Mouse (Mus musculus) c-Kit-positive CD71-positive TER-119-negative erythroid progenitor cells, embryonic 14.5 days (primary cell): ENCODE results near the gene Prkn.

Source experiments
- DNase-seq: peaks from one replicate; pipeline ENCODE4 v3.0.0-alpha.2; 2013; ENCODE audit warnings: low read depth

The Prkn gene

DNA sequence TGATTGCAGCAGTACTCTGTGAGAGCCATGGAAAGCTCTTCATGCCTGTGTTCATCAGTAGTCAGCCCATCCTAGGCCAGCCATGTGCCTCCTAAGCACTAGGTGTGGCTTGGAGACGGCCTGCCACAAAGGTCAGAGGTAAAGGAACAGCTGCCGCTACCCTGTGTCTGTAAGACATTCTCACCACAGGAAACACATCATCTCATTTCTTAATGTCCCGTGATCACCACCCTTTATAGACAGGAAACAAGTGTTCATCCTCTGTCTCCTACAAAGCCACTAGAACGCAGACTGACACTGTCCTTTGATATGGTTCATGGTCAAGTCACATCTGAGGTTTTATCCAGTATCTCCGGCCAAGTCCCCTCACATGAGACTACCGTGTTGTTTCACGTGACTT, 698.6 kb downstream of the Prkn start:
- no peak for DNase-seq

DNA sequence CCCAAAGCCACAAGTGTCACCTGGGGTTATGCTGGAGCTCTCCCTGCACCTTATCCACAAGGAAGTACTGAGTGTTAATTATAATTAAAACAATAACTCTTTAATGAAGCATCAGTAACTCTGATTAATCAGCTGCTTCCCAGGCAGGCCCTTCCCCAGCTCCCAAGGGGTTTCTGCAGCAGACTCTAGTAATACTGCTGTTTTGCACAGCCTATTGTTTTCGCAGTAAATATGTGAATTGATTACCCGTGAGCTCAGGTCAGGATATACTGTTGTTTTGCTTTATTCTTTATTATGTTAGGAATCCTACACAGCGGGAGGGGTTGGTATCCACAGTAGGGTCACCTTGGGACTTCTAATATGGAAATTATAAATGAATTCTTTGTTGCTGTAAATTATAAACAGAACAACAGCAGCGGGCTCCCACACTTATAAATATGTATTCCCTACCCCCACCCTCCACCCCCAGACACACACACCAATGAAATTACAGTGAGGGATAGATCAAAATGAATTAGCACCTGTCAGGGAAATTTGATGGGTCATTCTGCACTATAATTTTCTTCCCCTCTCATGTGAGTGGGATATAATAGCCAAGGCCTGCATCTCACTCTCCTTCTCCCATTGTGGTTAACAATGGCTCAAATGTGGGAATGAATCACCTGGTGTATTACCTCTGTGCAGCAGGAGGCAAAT, 701.9 kb downstream of the Prkn start:
- DNase-seq = no peak

DNA sequence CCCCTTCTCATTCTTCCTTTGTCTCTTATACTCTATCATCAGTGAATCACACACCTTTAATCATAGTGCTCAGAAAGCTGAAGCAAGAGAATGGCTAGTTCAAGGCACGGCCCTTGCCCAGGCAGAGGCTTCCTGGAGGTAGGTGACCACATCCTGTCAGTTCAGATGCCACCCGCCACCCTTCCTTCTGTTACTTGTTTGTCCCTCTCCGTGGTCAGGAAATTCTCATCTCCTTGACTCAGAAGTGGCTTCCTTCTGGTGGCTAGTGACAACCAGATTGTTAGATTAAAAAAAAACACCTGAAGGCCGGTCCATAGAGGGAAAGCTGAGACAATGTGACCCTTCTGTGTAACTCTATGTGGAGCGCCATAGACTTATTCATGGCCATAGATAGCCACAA, 710.4 kb downstream of the Prkn start:
- DNase-seq = no peak

DNA sequence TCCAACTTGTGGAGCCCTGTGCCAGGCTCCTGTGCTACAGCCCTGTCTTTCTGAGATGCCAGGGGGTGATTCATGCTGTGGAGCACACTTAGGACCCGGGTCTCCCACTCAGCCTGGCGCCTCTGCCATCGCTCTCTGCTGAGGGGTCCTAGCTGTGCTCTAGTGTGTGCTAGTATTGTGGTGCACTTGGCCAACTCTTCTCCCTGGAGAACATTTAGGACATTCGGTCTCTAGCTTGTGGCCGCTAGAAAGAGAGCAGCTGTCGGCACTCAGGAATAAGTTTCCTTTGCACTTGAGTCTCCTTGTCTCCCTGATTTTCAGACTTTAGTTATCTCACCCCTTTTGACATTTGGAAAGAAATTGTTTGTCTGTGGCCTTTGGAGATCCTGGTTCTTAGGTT, 725.5 kb downstream of the Prkn start:
- DNase-seq = no peak

DNA sequence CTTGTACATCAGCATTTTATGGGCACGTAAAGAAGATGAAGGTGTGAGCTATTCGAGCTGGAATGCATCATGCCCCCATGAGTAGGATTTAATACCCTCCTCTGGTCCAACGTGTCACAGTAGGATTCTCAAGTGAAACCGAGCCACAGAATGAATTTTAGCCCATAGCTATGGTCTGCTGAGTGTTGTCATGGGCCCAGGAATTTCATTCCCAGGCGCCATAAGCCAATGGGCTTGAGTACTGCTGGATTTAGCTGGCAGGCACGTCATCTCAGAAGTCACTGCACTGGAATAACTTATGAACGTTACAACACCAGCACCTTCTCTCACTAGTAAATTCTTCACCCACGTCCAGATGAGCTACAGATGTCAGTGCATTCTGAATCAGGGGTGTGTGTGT, 730.2 kb downstream of the Prkn start:
- DNase-seq = no peak

- DNase-seq = no peak
Observed at GRCm38 (mm10) chr17:11573666-11574065, 733.5 kb downstream of the Prkn start.

- no peak for DNase-seq
Observed at GRCm38 (mm10) chr17:11585491-11585890, 745.3 kb downstream of the Prkn start.

DNA sequence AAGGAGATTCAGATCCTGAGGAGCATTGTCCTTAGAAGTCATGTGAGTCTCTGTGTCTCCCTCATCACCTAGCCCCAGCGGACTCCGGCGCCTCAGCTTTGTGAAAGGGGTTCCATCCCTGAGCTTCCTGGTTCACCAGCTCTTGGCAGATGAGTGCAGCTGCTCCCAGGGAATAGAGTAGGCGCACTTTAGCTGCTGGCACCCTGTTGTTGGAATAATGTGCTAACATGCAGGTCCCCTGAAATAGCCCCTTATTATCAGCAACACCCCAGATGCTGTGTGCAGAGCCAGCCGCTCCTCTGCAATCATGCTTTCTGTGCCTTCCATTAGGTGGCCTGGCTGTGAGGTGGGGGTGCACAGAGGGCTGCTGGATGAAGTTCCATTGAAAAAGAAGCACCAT, 767.7 kb downstream of the Prkn start:
- no peak for DNase-seq

DNA sequence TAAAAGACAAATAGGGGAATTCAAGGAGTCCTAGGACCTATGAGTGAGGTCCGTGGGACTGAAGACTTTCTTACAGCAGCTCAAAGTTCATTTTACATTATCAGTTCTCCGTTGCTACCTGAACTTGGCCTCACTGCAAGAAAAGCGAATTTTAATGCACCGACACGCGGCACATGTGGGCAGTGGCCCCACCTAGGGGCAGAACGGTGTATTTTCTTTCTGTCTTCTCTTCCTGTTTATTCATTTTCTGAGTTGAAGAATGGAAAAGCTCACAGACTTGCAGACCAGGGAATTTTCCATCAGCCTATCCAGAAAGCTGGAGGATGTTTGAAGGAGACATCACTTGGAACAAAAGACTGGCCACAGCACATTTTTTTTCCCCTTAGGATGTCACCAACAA, 771.3 kb downstream of the Prkn start:
- DNase-seq = no peak

DNA sequence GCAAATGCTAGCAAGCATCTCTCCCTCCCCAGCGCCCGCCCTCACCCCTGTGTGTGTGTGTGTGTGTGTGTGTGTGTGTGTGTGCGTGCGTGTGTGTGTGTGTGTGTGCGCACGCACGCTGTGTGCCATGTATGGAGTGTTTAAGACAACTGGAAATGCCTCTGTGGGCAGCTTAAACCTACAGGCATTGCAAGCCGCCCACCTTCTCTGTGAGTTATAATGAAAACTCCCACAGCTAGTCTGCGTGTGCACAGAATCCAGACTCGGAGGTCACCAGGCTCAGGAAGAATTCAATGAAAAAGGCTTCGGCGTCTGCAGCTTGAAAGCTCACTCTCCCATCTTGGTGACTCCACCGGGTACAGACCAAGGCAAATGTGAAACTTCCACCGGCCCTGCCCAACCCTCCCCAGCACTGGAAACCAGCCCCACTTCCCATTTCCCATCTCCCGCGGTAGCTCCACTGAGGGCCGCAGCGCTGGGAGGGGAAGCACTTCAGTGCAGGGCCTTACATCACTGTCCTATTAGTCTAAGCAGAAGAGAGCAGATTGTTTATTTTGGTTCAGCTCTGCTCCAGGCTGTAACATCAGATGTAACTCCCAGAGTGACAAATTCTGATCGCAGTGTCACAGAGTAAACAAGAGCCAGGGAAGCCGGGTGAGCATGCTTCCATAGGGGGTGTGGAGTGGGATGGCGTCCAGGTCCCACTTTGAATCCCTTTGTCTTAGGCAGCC, 772.8 kb downstream of the Prkn start:
- DNase-seq = no peak

DNA sequence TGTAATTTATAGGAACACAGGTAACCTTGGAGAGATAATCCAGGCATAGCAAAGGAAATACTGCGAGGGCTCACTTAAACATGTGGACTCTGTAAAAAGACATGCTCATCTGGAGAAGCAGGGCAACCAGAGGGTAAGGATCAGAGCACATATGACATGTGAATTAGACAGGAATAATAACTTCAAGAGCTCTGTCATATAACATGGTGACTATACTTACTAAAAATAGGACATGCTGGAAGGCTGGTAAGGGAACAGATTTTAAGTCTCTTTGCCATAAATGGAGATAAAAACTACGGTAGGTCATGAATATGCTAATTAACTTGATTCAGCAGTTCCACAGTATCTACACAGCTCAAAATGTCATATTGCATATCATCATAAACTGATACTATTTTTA, 777.4 kb downstream of the Prkn start:
- no peak for DNase-seq

- no peak for DNase-seq
Observed at GRCm38 (mm10) chr17:11618886-11619590, 778.9 kb downstream of the Prkn start.

GRCm38 (mm10) chr17:11620770-11621169, 780.6 kb downstream of the Prkn start:
- DNase-seq = no peak

GRCm38 (mm10) chr17:11621492-11621891, 781.3 kb downstream of the Prkn start:
- DNase-seq = no peak

- no peak for DNase-seq
Observed at GRCm38 (mm10) chr17:11626306-11626705, 786.1 kb downstream of the Prkn start.

GRCm38 (mm10) chr17:11635121-11635520, 794.9 kb downstream of the Prkn start:
- no peak for DNase-seq

- no peak for DNase-seq
Observed at GRCm38 (mm10) chr17:11637642-11638041, 797.5 kb downstream of the Prkn start.

- DNase-seq = no peak
Observed at GRCm38 (mm10) chr17:11638451-11638850, 798.3 kb downstream of the Prkn start.

GRCm38 (mm10) chr17:11639786-11640185, 799.6 kb downstream of the Prkn start:
- DNase-seq = no peak

GRCm38 (mm10) chr17:11642328-11642727, 802.1 kb downstream of the Prkn start:
- no peak for DNase-seq

DNA sequence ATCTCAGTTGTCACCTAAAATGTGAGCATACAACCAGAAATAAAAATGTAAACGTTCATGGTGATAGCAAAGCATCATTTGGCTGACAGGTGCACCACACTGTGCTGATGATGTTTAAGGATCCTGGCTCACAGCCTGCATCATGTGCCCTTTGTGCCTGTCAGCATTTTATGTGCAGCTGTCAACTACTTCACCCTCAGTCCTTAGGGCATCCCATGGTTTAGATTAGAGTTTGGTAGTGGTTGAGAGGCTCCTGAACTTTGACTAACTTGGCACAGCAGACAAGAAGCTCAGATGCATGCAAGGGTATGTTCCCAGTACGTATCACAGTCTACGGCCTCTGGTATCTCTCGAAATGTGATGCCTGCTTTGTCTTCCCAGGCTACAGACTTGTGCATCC, 803.8 kb downstream of the Prkn start:
- no peak for DNase-seq

DNA sequence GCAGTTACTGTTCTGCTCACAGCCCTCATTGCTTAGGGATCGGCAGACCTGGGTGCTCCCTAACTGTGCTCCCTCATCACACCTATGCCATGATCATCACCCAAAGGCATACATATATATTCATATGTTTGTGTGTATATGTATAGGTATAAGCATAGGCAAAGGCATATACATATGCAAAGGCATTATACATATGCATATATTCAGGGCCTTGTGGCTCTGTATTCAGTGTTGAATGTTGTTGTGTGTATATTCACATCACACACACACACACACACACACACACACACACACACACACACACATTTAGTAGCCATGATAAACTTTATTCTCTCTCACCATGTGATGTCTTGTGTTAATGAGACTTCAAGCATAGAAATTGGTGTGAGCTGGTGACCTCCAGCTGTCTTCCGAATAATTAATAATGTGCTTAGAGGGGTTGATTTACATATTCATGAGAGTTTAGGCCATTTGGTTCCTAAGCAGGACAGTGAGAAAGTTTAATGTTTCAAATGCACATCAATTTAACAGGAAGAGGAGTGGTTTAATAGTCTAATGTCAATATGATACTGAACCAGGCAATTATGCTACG, 804.8 kb downstream of the Prkn start:
- no peak for DNase-seq

DNA sequence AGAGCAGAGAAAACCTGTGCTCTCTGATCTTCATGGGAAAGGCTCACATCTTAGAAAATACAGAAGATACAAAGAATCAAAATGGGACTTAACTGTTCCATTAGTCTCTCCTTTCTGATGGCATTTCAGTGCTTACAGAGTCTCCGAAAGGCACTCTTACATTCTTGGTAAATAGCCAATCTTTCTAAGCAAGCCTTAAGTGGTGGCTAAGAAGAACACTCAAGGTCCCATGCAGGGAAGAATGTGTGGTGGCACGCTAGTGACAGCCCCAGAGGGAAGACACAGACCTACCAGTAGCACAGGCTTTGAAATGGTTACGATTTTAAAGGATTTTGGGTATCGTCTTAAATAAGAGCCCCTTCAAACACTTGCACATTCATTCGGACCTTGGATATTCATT, 816.2 kb downstream of the Prkn start:
- no peak for DNase-seq
